Mouse (Mus musculus) adrenal gland, postnatal 4 days (tissue): ENCODE measurements around the gene Adgrl2. TPM values are rescaled to one million over a fixed set of nuclear protein-coding genes. Genes with fewer than 3 reads are reported as not detected.

Experiments used
- DNase-seq, 2 experiments: peaks; one replicate each; pipeline ENCODE4 v3.0.0; 2021 to 2022; ENCODE audit warnings: low spot score in 2 of 2, mixed read lengths in 2 of 2
- total RNA-seq, 2 experiments: library from RNA; stranded (reverse); gene quantifications; 2 replicates each; pipeline ENCODE4 v1.2.3; 2021

The Adgrl2 gene
- total RNA-seq, 2 experiments from 2014 or later: 113 to 114 TPM

DNA sequence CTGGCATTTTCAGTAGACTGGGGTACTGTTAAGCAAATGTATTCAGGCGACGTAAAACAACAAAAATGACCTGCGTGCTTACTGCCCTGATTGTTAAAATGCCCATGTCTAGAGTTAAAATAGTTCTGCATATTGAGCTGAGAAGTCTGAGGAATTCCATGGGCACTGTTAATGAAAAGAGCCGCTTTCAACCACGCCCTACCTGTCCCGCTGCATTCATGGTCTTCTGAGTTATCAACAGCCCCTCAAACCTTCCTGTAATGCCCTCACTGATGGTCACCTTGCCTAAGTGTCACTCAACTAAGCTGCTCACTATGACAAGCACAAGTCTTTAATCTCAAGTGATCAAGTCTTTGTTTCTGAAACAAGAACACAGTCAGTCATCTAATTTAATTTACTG lies 12.5 kb downstream of the Adgrl2 start:
- DNase-seq: no peak

DNA sequence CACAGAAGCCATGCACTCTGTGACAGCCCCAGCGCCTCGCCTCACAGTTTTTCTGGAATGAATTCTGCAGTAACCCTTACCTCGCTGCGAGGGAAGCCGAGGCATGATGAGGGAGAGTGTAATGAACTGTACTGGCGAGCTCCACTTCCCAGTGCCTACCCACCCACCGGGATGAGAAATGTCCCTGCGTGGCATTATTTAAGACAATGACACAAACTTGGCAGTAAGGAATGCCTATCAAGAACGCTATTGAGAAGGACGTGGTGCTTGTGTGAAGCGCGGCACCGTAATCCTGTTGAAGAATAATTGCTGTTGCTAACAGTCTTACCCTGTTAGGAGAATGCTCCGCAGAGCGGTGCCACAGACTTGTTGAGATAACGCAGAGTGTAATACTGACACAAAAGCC lies 13.2 kb downstream of the Adgrl2 start:
- no peak for DNase-seq

DNA sequence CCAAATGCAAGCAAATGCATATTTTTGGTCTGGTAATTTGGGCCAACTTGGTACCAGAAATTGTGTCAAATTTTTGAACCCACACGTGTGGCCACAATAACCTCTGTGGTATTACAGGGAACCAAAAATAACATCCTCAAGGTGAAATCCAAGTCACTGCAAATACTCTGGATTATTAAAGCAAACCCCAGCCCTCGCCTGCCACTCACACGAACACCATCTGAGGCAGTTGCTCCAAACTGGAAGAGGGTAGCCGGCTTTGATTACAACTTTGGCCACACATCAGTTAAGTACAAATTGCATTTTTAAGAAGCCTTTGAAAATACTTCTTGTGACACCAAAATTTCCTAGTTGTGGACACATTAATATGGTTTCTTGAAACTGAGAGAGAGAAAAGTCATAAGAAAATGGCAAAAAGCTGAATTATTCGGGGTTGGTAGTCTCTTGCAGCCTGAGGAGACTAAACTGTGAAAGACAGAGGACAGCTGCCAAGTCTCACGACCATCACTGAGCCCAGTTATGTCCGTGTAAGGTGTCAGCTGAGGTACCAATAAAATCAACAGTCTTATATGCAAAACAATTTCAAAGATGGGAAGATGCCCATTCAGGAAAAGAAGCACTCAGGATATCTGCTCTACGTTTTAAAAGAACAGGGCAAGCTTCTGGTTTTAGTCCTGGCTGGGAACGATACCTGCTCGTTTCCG lies 18.3 kb downstream of the Adgrl2 start:
- DNase-seq: no peak

DNA sequence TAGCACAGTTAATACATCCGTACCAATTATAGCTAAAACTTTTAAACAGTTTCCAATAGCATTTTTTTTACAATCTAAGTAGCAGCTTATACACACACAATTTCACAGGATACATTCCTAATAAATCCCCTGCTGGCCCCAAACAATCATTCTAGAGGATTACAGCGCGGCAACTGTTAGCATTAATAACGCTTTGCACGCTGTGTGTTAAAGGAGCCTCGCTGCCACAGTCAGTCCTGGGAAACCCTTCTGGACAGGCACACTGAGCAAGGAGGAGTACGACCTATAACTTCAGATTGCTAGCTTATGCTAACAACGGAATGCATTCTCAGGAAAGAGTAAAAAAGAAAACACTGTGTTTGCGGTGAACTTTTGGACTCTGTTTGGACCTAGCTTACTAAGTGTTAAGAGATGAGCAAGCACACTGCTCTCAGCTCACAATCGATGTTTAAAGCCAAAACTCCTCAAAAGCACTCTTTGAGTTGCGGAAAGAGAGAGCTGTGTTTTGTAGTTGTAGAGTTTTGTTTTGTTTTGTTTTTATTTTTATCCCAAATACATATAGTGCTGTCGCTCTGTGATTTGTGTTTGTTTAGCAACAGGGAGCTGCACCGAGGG lies 25.3 kb downstream of the Adgrl2 start:
- DNase-seq: no peak

DNA sequence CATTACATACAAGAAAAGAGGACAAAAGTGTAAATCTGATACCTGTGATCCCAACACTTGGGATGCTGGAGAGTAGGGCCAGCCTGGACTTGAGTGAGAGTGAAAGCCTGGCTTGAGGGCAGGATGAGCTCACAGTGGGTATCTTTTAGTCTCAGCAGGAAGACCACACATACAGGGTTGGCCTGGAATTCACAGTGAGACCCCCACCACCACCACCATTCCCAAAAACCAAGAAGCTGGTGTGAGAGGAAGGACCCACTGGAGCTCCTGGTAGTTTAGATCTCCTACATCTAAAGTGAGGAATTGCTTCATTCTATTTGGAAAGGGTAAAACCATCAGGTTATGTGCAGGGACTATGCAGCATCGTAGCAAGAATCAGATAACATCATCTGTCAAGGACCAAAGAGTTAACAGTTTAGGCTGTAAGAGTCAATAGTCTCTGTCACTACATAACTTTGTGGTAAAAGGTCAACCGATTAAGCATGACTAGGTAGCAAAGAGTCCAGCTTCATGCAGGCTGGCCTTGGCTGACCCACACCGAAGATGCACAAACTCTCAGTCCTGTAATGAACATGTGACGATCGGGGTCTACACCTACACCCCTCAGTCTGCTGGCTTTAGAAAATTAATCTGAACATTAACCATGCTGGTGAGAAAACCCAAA lies 26.8 kb downstream of the Adgrl2 start:
- DNase-seq: no peak

DNA sequence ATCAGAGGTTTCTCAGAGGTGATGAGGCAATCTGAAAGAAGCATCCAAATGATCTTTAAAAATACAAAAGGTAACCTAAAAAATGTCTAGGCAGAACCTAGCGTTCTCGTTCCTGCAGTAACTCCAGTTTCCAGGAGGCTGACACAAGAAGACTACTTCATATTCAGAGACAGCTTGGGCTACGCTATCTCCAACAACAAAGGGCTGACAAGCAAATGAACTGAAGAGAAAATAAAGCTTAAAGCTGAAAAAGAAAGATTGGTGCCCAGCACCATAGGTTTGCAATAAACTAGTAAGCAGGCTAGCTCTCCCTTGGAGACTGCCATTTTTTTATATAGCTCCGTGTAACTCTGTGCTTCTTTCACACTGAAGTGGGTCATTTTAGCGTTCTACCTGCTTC lies 28.7 kb downstream of the Adgrl2 start:
- DNase-seq: no peak

DNA sequence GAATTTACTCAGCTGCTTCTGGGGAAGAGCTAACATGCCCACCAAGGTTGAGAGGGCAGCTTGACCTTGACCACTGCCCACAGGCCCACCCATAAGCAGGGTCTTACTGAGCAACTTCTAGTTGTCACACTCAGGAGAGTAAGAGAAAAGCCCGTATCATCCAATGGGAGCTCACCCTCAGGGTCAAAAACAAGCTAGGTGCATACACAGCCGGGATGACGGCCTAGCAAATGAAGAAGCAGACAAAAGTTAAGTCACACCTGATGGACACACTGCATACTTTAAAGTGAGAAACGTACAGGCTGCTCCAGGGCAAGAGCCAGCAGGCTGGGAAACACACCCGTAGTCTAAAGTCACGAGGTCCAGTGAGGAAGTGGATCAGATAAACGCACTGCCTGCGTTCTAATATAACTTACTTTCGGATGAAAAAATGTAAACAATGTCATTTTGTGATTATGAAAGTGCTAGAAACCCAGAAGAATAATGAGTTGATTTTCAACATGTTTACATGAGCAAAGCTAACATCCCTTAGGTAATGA lies 29.5 kb downstream of the Adgrl2 start:
- no peak for DNase-seq

DNA sequence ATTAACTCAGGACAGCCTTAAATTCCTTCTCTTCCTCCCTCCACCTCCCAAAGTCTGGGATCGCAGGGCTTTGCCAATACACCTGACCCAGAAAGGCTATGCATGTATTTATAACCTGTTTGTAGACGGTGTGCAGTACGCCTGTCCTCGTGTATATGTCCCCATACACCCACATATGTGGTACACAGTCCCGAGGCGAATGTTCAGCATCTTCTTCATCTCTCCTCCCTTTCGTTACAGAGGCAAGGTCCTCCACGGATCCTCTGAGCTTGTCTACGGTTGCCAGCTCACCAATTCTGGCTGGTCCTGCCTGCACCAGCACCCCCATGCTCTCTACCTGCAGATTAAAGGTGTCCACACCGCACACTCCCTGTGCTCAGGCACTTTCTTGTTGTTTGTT lies 30.1 kb downstream of the Adgrl2 start:
- no peak for DNase-seq

DNA sequence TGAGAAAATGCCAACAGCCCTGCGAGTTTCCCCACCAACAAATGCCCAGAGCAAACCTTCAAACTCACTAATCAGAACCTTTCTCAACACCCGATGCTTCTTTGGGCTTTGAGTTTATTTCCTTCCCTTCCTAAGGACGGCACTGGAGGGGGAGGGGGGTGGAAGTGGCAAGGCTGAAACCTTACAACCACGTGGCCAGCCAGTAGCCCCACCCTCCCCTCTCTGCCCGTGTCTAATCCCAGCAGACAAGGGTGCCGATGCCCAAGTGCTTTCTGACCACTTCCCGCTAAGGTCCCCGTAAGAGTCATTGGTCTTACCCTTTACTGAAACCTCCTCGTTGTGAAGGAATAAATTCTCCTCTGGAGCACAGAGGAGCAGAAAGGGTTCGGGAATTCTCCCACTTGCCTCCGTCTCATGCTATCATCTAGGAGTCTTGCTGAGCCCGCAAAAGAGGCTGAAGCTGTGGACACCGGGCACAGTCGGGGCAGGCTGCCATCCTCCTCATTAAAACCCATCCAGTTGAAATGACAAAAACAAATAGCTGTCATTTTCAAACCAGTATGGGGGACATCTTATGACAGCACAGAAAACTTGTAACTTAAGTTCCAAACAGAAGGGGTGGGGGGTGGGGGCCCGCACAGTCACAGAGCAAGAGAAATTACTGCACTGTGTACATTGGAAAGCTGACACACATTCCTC lies 30.9 kb downstream of the Adgrl2 start:
- peak in 1 of 2 experiments; percentile 23 for DNase-seq

DNA sequence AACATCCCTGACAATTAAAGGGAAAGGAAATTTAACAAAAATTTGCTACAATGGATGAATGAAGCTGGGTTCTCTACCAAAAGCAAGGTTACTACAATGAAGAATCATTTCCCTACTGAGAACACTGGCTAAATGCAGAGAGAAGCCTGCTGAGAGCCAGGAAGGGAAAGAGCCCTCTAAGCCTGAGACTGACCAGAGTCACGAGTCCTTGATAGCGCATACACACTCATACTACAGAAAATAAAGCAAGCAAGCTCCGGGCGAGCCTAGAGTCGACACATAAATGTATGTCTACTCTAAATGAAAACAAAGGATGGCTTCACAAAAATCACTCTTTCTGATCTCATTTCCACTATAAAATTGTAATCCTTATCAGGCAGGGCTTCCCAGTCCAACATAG lies 31.6 kb downstream of the Adgrl2 start:
- DNase-seq: no peak

DNA sequence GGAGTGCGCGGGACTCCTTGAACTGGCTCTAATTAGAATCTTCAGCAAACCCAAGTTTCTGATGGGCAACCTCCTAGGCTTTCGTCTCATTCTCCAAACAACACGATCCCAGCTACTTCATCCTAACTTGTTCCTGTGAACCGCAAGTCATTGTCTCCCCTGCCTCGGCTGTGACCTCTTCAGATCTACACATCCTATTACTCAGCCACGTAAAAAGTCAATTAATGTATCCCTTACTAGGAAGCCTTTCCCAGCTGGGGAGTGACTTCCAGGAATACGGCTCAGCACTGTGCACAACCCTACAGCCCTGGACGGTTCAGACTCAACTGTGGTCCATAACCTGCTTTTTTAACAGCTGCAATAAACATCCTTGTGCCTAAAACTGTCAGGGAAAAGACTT lies 32.2 kb downstream of the Adgrl2 start:
- no peak for DNase-seq

DNA sequence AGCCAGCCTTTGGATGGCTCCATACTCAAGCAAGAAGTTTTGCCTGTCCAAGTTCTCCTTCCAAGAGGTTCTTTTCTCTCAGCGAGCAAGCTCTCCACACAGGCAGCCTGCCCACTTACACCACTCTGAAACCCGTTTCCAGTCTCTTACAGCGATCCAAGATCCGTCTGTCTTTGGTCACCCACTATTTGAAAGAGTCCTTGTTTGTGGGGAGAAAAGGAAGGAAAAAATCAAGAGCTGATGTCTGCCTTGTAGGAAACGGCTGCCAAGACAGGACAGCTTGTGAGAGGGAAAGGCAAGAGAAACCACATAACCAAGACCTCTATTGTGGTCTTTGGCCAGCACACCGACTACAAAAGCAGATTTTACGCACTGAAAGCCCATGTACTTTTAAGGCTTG lies 33.5 kb downstream of the Adgrl2 start:
- no peak for DNase-seq

DNA sequence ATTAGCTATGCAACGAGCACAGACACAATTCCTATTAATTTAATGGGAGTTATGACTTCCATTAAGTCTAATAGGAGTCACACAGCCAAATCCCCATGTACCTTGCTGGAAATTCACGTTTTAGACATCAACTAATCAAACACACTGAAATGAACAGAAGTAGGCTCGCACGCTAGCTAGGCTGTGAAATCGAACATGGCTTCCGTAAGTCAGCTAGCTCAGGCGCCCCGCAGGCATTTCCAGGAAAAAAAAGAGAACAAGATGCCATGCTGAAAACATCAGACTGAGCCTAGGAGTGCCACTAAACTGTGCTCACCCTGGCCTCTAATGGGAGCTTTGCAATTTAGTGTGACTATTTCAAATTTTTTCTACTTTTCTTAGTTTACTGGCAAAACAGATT lies 40.6 kb downstream of the Adgrl2 start:
- no peak for DNase-seq

DNA sequence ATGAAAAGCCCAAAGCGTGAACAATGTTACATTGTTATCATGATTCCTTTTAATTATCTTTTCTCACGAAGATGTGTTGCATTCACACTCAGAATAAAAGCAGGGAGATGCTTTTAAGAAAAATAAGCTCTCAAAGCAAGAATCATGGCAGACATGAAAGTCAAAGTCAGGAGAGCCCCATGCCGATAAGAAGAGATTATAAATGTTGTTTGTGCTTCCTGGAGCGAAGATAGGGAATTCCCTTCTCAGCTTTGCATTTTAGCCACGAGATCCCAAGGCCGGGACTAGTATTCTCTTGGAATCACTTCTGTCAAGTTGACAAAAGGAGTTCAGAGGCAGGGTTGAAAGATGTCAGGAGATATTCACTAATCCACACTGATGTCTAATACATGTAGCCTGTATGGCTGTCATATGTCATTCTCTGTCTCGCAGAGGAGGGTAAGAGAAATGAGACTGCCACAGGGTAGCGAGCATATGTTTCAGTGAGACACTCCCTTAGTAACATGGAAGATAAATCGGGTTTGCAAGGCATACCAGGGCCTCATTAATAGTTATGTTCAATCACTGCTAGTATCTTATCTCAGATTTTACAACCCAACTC lies 42.5 kb downstream of the Adgrl2 start:
- DNase-seq: no peak

DNA sequence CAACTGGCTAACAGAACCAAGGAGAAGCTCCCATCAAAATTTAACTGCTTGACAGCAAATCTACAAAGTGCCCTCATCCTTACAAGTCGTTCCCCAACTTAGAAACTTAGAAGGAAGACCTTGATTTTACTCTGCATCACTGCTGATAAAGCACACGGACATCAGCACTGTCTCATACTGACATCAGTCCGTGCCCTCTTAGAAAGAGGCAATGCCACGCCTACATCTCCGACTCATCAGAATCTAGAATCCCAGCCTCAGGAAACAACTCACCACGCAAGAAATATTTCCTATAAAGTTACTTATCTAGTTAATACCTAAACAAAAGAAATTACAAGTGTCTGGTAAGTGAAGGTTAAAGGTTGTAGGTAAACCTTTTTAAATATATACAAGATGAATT lies 43.1 kb downstream of the Adgrl2 start:
- no peak for DNase-seq

DNA sequence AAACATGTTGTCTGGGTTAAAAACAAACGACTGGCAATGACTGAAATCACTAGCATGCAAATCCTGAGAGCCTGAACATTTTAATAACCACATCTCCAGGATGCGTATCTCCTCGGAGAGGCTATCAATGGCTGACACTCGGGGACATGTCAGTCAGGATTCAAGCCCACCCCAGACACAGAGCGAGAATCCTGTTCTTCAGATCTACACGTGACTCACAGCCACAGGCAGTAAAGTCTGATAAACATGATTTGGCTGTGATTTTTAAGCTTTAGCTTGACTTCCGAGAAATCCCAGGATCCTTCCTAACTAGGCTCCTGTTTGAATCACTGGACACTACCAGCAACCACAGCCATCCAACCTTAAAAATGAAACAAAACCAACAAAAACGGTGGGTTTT lies 44.8 kb downstream of the Adgrl2 start:
- DNase-seq: no peak

DNA sequence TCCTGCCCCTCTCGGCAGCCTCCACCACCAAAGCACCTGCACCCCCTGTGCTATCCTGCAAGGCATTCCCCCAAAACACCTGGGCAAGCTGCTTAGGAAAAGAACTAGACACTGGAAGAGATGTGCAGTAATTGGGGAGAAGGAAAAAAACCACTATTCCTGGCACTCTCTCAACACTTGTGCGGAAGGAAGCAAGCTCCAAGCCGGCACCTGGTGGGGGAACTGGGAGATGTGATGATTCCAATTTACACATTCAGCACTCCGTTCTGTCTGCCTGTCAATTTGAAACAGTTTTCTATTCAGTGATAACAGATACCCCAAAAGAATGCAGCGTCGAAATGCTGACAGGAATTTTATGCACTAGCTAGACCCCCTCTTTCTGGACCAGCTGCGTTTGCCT lies 50.9 kb downstream of the Adgrl2 start:
- no peak for DNase-seq

DNA sequence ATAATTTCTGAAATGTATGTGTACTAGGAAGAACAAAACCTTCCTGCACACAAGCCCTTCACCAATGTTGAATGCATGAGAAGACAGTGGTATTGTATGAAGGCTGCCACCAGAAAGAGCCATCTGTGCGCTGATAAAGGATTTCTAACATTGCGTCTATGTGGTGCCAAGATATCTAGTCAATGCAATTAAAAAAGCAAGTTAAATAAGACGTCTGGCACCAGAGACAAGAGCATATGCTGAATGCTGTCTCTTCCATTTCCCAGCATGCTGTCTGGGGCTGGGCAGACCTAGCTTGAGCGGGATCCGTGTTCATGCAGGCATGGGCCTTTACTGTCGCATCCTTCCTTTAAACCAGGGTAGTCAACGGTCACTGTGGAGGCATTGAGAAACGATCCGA lies 55.3 kb downstream of the Adgrl2 start:
- no peak for DNase-seq

DNA sequence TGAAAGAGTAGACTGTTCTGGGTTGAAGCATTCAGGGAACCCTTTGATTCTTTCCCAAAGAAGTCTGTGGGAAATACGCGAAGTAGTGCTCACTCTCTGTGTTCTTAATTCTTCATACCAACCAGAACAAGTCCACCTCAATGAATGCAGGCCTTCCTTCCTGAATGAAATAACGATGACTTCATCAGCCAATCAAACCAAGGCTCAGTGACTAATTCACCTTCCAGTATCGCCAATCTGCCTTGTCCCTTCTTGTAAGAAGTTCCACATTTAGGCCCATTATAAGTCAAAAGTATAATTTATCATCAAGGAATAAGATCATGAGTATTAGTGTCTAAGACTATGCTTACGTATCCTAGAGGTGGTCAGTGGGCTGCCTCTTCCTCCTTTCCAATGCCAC lies 56.1 kb downstream of the Adgrl2 start:
- DNase-seq: no peak

DNA sequence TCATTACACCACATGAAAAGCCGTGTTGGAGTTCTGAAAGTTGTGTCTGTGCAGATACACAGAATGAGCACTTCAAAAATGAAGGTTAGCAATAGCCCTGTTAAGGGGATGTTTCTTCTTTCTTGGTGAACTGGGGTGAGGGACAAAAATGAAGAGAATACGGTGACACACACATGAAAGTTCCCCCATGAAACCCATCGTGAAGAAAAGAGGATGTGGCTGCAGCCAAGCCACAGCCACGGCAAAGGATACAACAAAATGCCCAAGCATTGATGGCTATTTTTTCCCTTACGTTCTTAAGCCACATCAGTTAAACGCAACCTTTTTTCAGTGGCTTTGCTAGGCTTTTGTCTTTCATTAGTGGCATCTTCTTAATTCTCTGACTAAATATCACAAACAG lies 57.2 kb downstream of the Adgrl2 start:
- DNase-seq: no peak

DNA sequence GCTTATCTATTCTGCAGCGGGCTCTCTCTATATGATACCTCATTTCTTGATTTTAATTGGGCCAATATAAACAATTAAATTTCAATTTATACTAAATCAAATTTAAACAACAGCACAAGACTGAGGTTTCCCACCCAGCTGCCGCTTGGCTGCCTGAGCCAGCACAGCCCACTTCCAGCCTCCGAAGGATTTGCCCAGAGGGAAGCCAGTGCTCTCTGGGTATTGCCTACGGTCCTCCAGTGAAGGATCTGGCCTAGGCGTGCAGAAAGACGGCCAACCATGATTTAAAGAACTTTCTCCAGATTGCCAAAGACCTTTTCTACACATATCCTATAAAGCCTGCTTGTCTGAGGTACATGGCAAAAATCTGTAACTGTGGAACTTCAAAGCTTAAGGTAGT lies 59.4 kb downstream of the Adgrl2 start:
- DNase-seq: no peak
